Comparison of ENCODE assay signal across 10 mouse cellular contexts in the genomic region with DNA sequence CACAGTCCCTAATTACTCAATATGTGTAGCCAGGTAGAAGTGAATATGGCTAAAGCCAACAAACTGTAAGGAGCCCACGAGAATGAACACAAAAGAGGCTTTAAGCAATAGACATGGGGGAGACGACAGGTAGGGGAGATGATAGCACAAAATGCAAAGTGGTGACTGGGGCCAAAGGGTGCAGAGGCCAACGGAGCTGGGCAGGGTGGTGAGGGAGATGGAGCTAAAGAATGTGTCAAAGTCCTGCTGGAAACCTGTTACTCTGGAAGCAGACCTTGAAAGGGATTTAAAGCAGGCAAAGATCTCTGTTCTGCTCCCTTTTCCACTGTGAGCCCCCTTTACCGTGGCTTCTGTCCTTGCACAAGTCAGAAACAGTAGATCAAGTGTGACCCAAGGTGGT.
"Had no signal": no experiment of that assay in that cellular context is flagged by ENCODE, and none has a peak within 500 bp of the region (broad histone marks: within the 10 kb centered on the region; RNA-seq: fewer than 3 reads in every experiment).

No protein-coding gene starts in this region.

- H3K27me3 ChIP-seq: intestine, embryonic 15.5 days; limb, embryonic 13.5 days; midbrain, embryonic 13.5 days; stomach, embryonic 15.5 days had no signal

- H3K9ac ChIP-seq: intestine, embryonic 15.5 days; limb, embryonic 13.5 days; liver, embryonic 14.5 days; midbrain, embryonic 13.5 days; stomach, embryonic 15.5 days had no signal

- H3K4me3 ChIP-seq: intestine, embryonic 15.5 days; limb, embryonic 13.5 days; midbrain, embryonic 13.5 days; stomach, embryonic 15.5 days had no signal

- DNase-seq: left cerebral cortex, postnatal 4 days; lung, adult 18-20 months; right cerebral cortex, postnatal 14 days; thymus, adult 2 months; thymus, postnatal 25 days had no signal

- H3K36me3 ChIP-seq: intestine, embryonic 15.5 days; limb, embryonic 13.5 days; midbrain, embryonic 13.5 days; stomach, embryonic 15.5 days had no signal

- ATAC-seq: intestine, embryonic 15.5 days; midbrain, embryonic 13.5 days had no signal

- H3K4me1 ChIP-seq: midbrain, embryonic 13.5 days; stomach, embryonic 15.5 days had no signal

- H3K4me2 ChIP-seq: intestine, embryonic 15.5 days; limb, embryonic 13.5 days; midbrain, embryonic 13.5 days; stomach, embryonic 15.5 days had no signal

- H3K27ac ChIP-seq: intestine, embryonic 15.5 days; limb, embryonic 13.5 days; liver, embryonic 14.5 days; midbrain, embryonic 13.5 days; stomach, embryonic 15.5 days had no signal

- H3K9me3 ChIP-seq: intestine, embryonic 15.5 days; limb, embryonic 13.5 days; midbrain, embryonic 13.5 days; stomach, embryonic 15.5 days had no signal
